Mouse (Mus musculus) effector memory CD4-positive, alpha-beta T cell, adult 7 months (primary cell): ENCODE measurements around the gene Hsd11b2. TPM values are rescaled to one million over a fixed set of nuclear protein-coding genes. Genes with fewer than 3 reads are reported as not detected.

Experiments
- polyA plus RNA-seq: library from polyadenylated mRNA; unstranded; fragments of 100-300 nt; shearing (Covaris generic); gene quantifications from one replicate; pipeline ENCODE4 v1.2.1, GENCODE M21; 2017

Hsd11b2 gene
- polyA plus RNA-seq = 0.96 TPM

GRCm38 (mm10) chr8:105518436-105519313 lies at the start of gene Hsd11b2:
Hsd11b2 (plus strand) TSS chr8:105518755.

GRCm38 (mm10) chr8:105471314-105472015 lies 47.1 kb upstream of the Hsd11b2 start, which contains the start of gene Tppp3:
Tppp3 (minus strand) TSS chr8:105471526.

GRCm38 (mm10) chr8:105496439-105497180 lies 21.9 kb upstream of the Hsd11b2 start, which contains the start of gene Zdhhc1:
Zdhhc1 (minus strand) TSS chr8:105496902.

DNA sequence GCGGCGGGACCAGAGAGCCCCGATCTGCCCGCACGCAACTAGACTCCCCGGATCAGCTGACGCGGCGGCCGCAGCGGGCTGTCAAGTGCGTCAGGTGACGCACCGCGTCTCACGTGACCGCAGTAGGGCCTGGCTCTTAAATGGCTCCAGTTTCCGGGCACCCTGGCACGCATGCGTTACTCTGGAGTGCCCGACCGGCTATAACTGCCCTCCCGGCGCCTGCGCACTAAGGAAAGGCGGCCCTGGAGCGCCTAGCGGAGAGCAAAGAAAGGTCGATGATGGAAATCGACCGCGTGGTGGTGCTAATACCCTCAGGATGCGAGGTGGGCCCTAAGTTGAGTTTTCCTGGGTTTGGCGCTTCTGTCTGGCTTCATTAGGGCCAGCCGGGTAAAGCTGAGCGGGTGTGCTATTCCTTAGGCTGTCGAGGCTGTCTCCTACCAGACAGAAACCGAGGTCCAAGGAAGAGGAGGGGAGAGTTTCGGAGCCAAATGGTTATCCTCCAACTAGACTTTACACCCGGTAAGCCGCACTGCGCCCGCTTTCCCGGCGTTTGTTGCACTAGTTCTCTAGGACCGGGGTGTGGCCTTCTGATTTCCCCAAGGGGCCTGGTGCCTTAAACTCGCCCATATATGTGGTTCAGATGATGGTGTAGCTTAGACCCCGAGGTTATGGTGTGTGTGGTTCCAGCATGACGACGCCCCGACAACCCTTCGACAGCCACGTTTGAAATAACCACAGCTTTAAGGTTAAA lies 47.6 kb downstream of the Hsd11b2 start, which contains the start of gene Atp6v0d1:
Gene Atp6v0d1 (minus strand): TSS at position 96 of the 751 bp plus-strand sequence.

Other genes with a start within 250 kb of the Hsd11b2 start
- 0.60 TPM for gene Hsf4, start 249.0 kb upstream of the Hsd11b2 start, polyA plus RNA-seq
- gene Nol3, start 242.6 kb upstream of the Hsd11b2 start, polyA plus RNA-seq = not detected
- 2.6 TPM for gene 4931428F04Rik, start 228.9 kb upstream of the Hsd11b2 start, polyA plus RNA-seq
- gene Exoc3l, start 222.7 kb upstream of the Hsd11b2 start, polyA plus RNA-seq = 3.5 TPM
- gene E2f4, start 221.1 kb upstream of the Hsd11b2 start, polyA plus RNA-seq = 138 TPM
- gene Elmo3, start 213.2 kb upstream of the Hsd11b2 start, polyA plus RNA-seq = 5.7 TPM
- gene Lrrc29, start 192.5 kb upstream of the Hsd11b2 start, polyA plus RNA-seq = 0.20 TPM
- 51.8 TPM for gene Tmem208, start 192.4 kb upstream of the Hsd11b2 start, polyA plus RNA-seq
- 0.50 TPM for gene Fhod1, start 170.8 kb upstream of the Hsd11b2 start, polyA plus RNA-seq
- 0.10 TPM for gene Slc9a5, start 169.9 kb upstream of the Hsd11b2 start, polyA plus RNA-seq
- gene Plekhg4, start 145.5 kb upstream of the Hsd11b2 start, polyA plus RNA-seq = 0.89 TPM
- gene Kctd19, start 105.3 kb upstream of the Hsd11b2 start, polyA plus RNA-seq = 0.29 TPM
- gene Lrrc36, start 105.2 kb upstream of the Hsd11b2 start, polyA plus RNA-seq = not detected
- gene Tppp3, start 47.2 kb upstream of the Hsd11b2 start, polyA plus RNA-seq = 0.99 TPM
- 5.9 TPM for gene Zdhhc1, start 21.9 kb upstream of the Hsd11b2 start, polyA plus RNA-seq
- 62.3 TPM for gene Atp6v0d1, start 47.3 kb downstream of the Hsd11b2 start, polyA plus RNA-seq
- 11.9 TPM for gene Ripor1, start 86.5 kb downstream of the Hsd11b2 start, polyA plus RNA-seq
- gene Ctcf, start 117.8 kb downstream of the Hsd11b2 start, polyA plus RNA-seq = 168 TPM
- not detected for gene Agrp, start 118.6 kb downstream of the Hsd11b2 start, polyA plus RNA-seq
- 88.0 TPM for gene Carmil2, start 167.5 kb downstream of the Hsd11b2 start, polyA plus RNA-seq
- 65.3 TPM for gene Acd, start 182.3 kb downstream of the Hsd11b2 start, polyA plus RNA-seq
- gene Pard6a, start 182.4 kb downstream of the Hsd11b2 start, polyA plus RNA-seq = 19.9 TPM
- not detected for gene 4933405L10Rik, start 188.9 kb downstream of the Hsd11b2 start, polyA plus RNA-seq
- 4.5 TPM for gene Enkd1, start 189.5 kb downstream of the Hsd11b2 start, polyA plus RNA-seq
- gene Gfod2, start 239.9 kb downstream of the Hsd11b2 start, polyA plus RNA-seq = 7.1 TPM